Mouse (Mus musculus) thymus, adult 2 months (tissue): Measurements from ENCODE around the gene Rhot1. TPM values are rescaled to one million over a fixed set of nuclear protein-coding genes. Genes with fewer than 3 reads are reported as not detected.
"Not testable (repeated sequence)": the region's sequence is repeated elsewhere in the genome, so short reads cannot be mapped to it uniquely, and the experiment has no call there.

Experiments used
- DNase-seq: peaks from one replicate; pipeline ENCODE4 v3.0.0; 2021
- H3K27ac ChIP-seq: fragments of 200-500 bp; 2 replicates; pipeline ENCODE4 v1.5.1; 2012; ENCODE audit warnings: low read length, control low read depth; ENCODE audit not compliant: control insufficient read depth, insufficient read depth
- H3K27me3 ChIP-seq: fragments of 200-500 bp; 2 replicates; pipeline ENCODE4 v1.6.1; 2012; ENCODE audit warnings: mild to moderate bottlenecking, low read length, moderate library complexity, mixed read lengths; ENCODE audit not compliant: control insufficient read depth, insufficient read depth
- H3K36me3 ChIP-seq: fragments of 200-500 bp; 2 replicates; pipeline ENCODE4 v1.6.1; 2012; ENCODE audit warnings: mild to moderate bottlenecking, low read length, moderate library complexity; ENCODE audit not compliant: control insufficient read depth, insufficient read depth
- H3K4me1 ChIP-seq: fragments of 200-500 bp; replicated peaks from 2 replicates; pipeline ENCODE4 v1.6.1; 2012; ENCODE audit warnings: low read length; ENCODE audit not compliant: control insufficient read depth, insufficient read depth
- H3K4me3 ChIP-seq: fragments of 200-500 bp; 2 replicates; pipeline ENCODE4 v1.5.1; 2012; ENCODE audit warnings: mild to moderate bottlenecking, low read length, control low read depth, moderate library complexity; ENCODE audit not compliant: control insufficient read depth, insufficient read depth
- CTCF ChIP-seq: fragments of 200-500 bp; IDR thresholded peaks from 2 replicates; pipeline ENCODE4 v1.5.1; 2012; ENCODE audit warnings: mild to moderate bottlenecking, control low read depth, low read length, moderate library complexity, borderline replicate concordance; ENCODE audit not compliant: control insufficient read depth, poor library complexity, insufficient read depth; ENCODE audit errors: extremely low read depth
- POLR2A ChIP-seq: fragments of 200-500 bp; IDR thresholded peaks from 2 replicates; pipeline ENCODE4 v1.6.1; 2012; ENCODE audit warnings: mild to moderate bottlenecking, low read length, control low read depth, moderate library complexity; ENCODE audit not compliant: control insufficient read depth, poor library complexity, insufficient read depth; ENCODE audit errors: extremely low read depth
- WGBS: fragments of 180-500 bp; shearing (Covaris S2); methylation state at CpG from one replicate; pipeline ENCODE4 v1.1.7; 2018; 5-methylcytosine and 5-hydroxymethylcytosine counted together
- polyA plus RNA-seq: library from polyadenylated mRNA; depleted of rRNA; stranded (reverse); fragments of >200 nt; gene quantifications from 2 replicates; pipeline ENCODE4 v1.2.3, GENCODE M21; 2012

Gene Rhot1
- polyA plus RNA-seq, 1 experiment: 13.7 TPM

DNA sequence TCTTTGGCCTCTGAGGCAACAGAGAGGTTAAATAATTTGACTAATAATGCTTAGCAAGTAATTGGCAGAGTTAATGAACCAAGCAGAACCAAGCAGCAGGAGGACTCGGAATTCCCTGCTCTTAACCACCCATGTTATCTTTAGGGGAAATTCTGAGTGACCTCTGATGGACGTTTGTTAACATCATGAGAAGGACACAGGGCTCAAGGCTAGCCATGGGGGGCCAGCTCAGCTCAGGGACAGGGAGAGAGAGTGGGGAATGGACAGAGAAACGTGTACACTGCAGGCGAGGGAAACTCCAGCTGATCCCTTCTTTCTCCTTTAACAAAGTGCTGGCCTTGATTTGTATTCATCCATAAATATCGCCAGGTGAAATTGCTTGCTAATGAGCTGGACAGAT lies 3.9 kb upstream of the Rhot1 start:
- H3K4me1 ChIP-seq: no peaks in the 10 kb centered on the region
- H3K27ac ChIP-seq: no peak overlapping the region
- 89% methylated on average over 5 of the region's 5 CpGs for WGBS
- H3K4me3 ChIP-seq: no peak overlapping the region
- no peak for DNase-seq
- H3K36me3 ChIP-seq: no peaks in the 10 kb centered on the region
- TF ChIP-seq POLR2A (no peak), CTCF (no peak)
- no peaks in the 10 kb centered on the region for H3K27me3 ChIP-seq

DNA sequence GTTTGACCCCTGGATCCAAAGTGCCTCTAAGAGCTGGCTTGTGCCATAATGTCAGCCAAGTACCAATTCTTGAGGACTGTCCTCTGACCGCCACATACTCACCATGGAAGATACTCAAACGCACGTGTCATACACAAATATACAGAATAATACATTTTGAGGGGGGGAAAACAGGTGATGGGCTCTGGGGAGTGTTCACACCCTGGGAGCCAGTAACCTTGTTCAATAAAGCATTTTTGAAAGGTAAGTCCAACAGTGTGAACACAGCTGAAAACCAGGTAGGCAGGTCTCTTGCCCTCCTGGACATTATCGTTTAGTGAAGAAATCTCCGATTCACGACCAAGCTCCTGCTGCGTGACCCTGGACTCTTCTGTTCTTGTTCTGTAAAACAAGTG lies 357 bp upstream of the Rhot1 start:
- Histone ChIP-seq H3K4me3 (no peak overlapping the region), H3K27ac (no peak overlapping the region), H3K27me3 (no peaks in the 10 kb centered on the region), H3K4me1 (peaks cover 3% of the 10 kb centered on the region), H3K36me3 (no peaks in the 10 kb centered on the region)
- WGBS: 45% methylated on average over 7 of the region's 7 CpGs
- TF ChIP-seq POLR2A (no peak), CTCF (no peak)
- no peak for DNase-seq

DNA sequence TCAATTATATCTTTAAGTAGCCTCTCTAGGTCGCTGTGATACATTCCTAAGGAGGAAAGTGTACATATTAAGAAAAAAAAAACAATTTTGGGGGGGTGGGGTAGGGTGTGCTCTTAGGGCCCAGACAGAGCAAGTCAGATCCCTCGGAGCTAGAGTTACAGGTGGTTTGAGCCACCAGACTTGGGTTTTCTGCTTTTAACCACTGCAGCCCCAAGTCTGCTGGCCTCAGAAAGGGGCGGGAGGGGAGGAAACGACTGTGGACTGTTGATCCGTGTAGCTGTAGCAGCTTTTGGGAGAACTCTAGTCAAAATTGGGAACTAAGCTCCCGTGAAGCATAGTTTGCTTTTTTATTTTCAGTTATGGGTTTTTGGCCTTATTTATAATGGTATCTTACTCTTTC lies 1.5 kb downstream of the Rhot1 start:
- Histone ChIP-seq H3K36me3 (no peaks in the 10 kb centered on the region), H3K27ac (no peak overlapping the region), H3K4me1 (peaks cover 3% of the 10 kb centered on the region), H3K27me3 (no peaks in the 10 kb centered on the region), H3K4me3 (no peak overlapping the region)
- WGBS: 6% methylated on average over 6 of the region's 6 CpGs
- TF ChIP-seq POLR2A (no peak), CTCF (no peak)
- DNase-seq: no peak

- H3K4me3 ChIP-seq: no peak overlapping the region
- WGBS: 93% methylated on average over 2 of the region's 2 CpGs
- peaks cover 3% of the 10 kb centered on the region for H3K4me1 ChIP-seq
- TF ChIP-seq POLR2A (no peak), CTCF (no peak)
- no peak overlapping the region for H3K27ac ChIP-seq
- H3K27me3 ChIP-seq: no peaks in the 10 kb centered on the region
- DNase-seq: no peak
- no peaks in the 10 kb centered on the region for H3K36me3 ChIP-seq
Observed at GRCm38 (mm10) chr11:80212282-80212681, 3.5 kb downstream of the Rhot1 start.

GRCm38 (mm10) chr11:80215291-80215690 lies 6.5 kb downstream of the Rhot1 start:
- H3K4me1 ChIP-seq: peaks cover 2% of the 10 kb centered on the region
- no peaks in the 10 kb centered on the region for H3K27me3 ChIP-seq
- H3K4me3 ChIP-seq: no peak overlapping the region
- H3K27ac ChIP-seq: no peak overlapping the region
- WGBS: 94% methylated on average over 3 of the region's 3 CpGs
- TF ChIP-seq CTCF (no peak), POLR2A (no peak)
- no peak for DNase-seq
- no peaks in the 10 kb centered on the region for H3K36me3 ChIP-seq

DNA sequence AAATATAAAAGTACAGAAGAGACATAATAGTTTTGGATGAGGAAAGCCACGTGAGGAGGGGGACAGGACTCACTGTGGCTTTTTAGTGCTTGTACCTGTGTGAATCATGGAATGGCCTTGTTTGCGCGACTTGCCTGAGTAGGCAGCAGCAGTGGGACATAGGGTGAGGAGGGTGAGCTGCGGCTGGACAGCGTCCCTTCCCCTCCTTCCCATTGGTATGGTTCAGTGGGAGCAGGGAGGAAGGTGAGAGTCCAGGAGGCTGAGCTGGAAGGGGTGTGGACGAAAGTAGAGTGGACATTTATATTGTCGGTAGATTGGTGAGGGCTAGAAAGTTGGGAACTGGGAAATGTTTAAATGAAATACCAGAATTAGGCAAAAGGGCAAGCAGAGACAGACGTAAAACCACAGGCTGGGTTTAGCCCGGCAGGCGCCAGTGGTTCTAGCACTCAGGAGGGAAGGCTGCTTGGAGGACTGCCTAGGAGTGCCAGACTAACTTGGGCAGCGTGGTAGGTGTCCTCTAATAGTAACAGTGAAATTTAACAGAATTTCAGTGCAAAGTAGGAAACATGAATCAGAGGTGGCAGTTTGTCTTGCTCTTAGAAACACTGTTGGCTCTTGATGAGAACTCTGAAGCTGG lies 10.0 kb downstream of the Rhot1 start:
- peaks cover 5% of the 10 kb centered on the region; the same call in 1 of the 2 replicates for H3K36me3 ChIP-seq

GRCm38 (mm10) chr11:80230066-80230465 lies 21.2 kb downstream of the Rhot1 start:
- H3K36me3 ChIP-seq: peaks cover 23% of the 10 kb centered on the region
- H3K4me3 ChIP-seq, H3K27me3 ChIP-seq, H3K27ac ChIP-seq, H3K4me1 ChIP-seq, DNase-seq: not testable (repeated sequence)
- 76% methylated on average over 5 of the region's 5 CpGs for WGBS

More for the DNA sequence above, 10.0 kb downstream of the Rhot1 start:
- 90% methylated on average over 11 of the region's 11 CpGs for WGBS
- H3K27me3 ChIP-seq: no peaks in the 10 kb centered on the region
- DNase-seq: no peak
- TF ChIP-seq CTCF (no peak), POLR2A (no peak)
- H3K27ac ChIP-seq: no peak overlapping the region
- no peak overlapping the region for H3K4me3 ChIP-seq
- H3K4me1 ChIP-seq: no peaks in the 10 kb centered on the region
